Mouse (Mus musculus): ENCODE results near the gene Cd300lb. TPM values are rescaled to one million over a fixed set of nuclear protein-coding genes. Genes with fewer than 3 reads are reported as not detected.

The Cd300lb gene
- polyA plus RNA-seq, 1 experiment: 5.4 TPM

- TF ChIP-seq CTCF (IDR thresholded peaks at IDR 0.05; ENCODE audit: insufficient read depth, low read length) (no peak), POLR2A (IDR thresholded peaks at IDR 0.05; ENCODE audit: borderline replicate concordance, extremely low read depth, low read depth, low read length) (no peak)
- Histone ChIP-seq H3K4me1 (ENCODE audit: control insufficient read depth, insufficient read depth, low read length) (0 out of 2 replicates have a peak, but pooled peaks cover 2% of the 10 kb centered on the region), H3K4me3 (replicated peaks; ENCODE audit: extremely low read depth, low read depth, low read length) (no peak overlapping the region)
- 37% methylated on average over 9 of the region's 9 CpGs for WGBS
- DNase-seq: no peak
Measured at GRCm38 (mm10) chr11:114875301-114875801, 58.8 kb downstream of the Cd300lb start.

- Histone ChIP-seq H3K4me3 (replicated peaks; ENCODE audit: extremely low read depth, low read depth, low read length) (no peak overlapping the region), H3K4me1 (ENCODE audit: control insufficient read depth, insufficient read depth, low read length) (0 out of 2 replicates have a peak, but pooled peaks cover 2% of the 10 kb centered on the region)
- WGBS: 73% methylated on average over 9 of the region's 9 CpGs
- DNase-seq: no peak
- TF ChIP-seq POLR2A (IDR thresholded peaks at IDR 0.05; ENCODE audit: borderline replicate concordance, extremely low read depth, low read depth, low read length) (no peak), CTCF (IDR thresholded peaks at IDR 0.05; ENCODE audit: insufficient read depth, low read length) (no peak)
Measured at GRCm38 (mm10) chr11:114874226-114875145, 59.7 kb downstream of the Cd300lb start.

DNA sequence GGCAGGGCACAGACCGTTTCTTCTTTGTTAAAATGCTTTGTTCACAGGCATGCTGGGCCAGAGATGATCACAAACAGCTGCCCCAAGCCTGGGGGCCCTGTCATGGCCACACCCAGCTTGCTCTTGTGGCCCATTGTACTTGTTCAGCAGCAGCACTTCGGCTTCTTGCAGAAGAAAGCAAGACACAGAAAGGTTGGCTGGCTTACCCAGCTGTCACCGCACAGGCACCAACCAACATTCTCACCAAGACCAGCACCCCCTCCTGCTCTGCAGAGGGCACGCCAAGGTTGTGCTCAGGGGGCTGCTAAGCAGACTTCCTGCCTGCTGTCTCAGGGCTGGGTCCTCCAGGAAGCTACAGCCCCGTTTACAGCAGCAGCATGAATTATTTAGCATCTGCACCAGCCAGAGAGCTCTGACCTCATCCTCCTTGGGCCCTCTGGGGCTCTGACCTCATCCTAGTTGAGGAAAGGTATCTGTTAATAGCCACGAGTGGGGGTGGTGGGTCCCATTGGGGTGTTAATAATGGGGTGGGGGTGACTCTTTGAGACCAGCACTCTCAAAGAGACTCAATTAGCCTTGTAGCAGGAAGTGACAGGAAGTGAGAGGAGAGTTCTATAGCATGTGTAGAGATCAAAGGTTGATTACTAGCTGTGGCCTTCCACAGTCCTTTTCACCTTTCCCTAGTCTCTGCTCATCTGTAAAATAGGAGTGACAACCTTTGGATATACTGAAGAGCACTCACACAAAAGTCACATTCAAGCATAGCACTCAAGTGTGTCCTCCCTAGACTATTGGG, 61.0 kb downstream of the Cd300lb start:
- H3K4me1 ChIP-seq (ENCODE audit: control insufficient read depth, insufficient read depth, low read length): 0 out of 2 replicates have a peak, but pooled peaks cover 2% of the 10 kb centered on the region
- WGBS: 34% methylated on average over 6 of the region's 6 CpGs
- DNase-seq: no peak

More for the DNA sequence above, 61.0 kb downstream of the Cd300lb start:
- TF ChIP-seq POLR2A (IDR thresholded peaks at IDR 0.05; ENCODE audit: borderline replicate concordance, extremely low read depth, low read depth, low read length) (no peak), CTCF (IDR thresholded peaks at IDR 0.05; ENCODE audit: insufficient read depth, low read length) (no peak)
- H3K4me3 ChIP-seq (replicated peaks; ENCODE audit: extremely low read depth, low read depth, low read length): no peak overlapping the region

Other genes with a start within 250 kb of the Cd300lb start
- gene Dnaic2, start 207.0 kb downstream of the Cd300lb start, polyA plus RNA-seq (2012; rRNA removed): 10.5 and 13.3 TPM in 2 replicates
- 8.9 and 9.2 TPM in 2 replicates for gene Kif19a, start 169.0 kb downstream of the Cd300lb start, polyA plus RNA-seq (2012; rRNA removed)
- gene Btbd17, start 138.4 kb downstream of the Cd300lb start, polyA plus RNA-seq (2012; rRNA removed): 0.54 and 0.59 TPM in 2 replicates
- gene Gpr142, start 135.5 kb downstream of the Cd300lb start, polyA plus RNA-seq (2012; rRNA removed): not detected in 2 replicates
- gene Gprc5c, start 83.2 kb downstream of the Cd300lb start, polyA plus RNA-seq (2012; rRNA removed): 14.3 and 18.2 TPM in 2 replicates
- gene Cd300a, start 44.3 kb downstream of the Cd300lb start, polyA plus RNA-seq (2012; rRNA removed): 2.5 and 5.0 TPM in 2 replicates
- 0.68 and 1.2 TPM in 2 replicates for gene Cd300c, start 34.8 kb upstream of the Cd300lb start, polyA plus RNA-seq (2012; rRNA removed)
- gene Cd300ld, start 55.5 kb upstream of the Cd300lb start, polyA plus RNA-seq (2012; rRNA removed): 2.9 and 5.4 TPM in 2 replicates
- gene Cd300c2, start 67.5 kb upstream of the Cd300lb start, polyA plus RNA-seq (2012; rRNA removed): 15.5 and 24.6 TPM in 2 replicates
- 0.18 and 0.32 TPM in 2 replicates for gene Cd300ld2, start 81.8 kb upstream of the Cd300lb start, polyA plus RNA-seq (2012; rRNA removed)
- 0.43 and 0.77 TPM in 2 replicates for gene Cd300ld4, start 92.6 kb upstream of the Cd300lb start, polyA plus RNA-seq (2012; rRNA removed)
- 2.2 and 2.3 TPM in 2 replicates for gene Cd300ld5, start 103.4 kb upstream of the Cd300lb start, polyA plus RNA-seq (2012; rRNA removed)
- 18.6 and 25.0 TPM in 2 replicates for gene Cd300ld3, start 114.0 kb upstream of the Cd300lb start, polyA plus RNA-seq (2012; rRNA removed)
- 2.1 and 2.6 TPM in 2 replicates for gene Cd300e, start 127.8 kb upstream of the Cd300lb start, polyA plus RNA-seq (2012; rRNA removed)
- 0.58 and 1.1 TPM in 2 replicates for gene Rab37, start 157.0 kb upstream of the Cd300lb start, polyA plus RNA-seq (2012; rRNA removed)
- gene Cd300lf, start 199.6 kb upstream of the Cd300lb start, polyA plus RNA-seq (2012; rRNA removed): 12.2 and 20.6 TPM in 2 replicates
- gene Slc9a3r1, start 229.0 kb upstream of the Cd300lb start, polyA plus RNA-seq (2012; rRNA removed): 46.8 and 60.1 TPM in 2 replicates